Mouse (Mus musculus) liver, postnatal 0 days (tissue): Measurements from ENCODE around the gene Nubp1. TPM values are rescaled to one million over a fixed set of nuclear protein-coding genes. Genes with fewer than 3 reads are reported as not detected.

Source experiments
- ATAC-seq: fragments of 200-750 bp; cut with Nextera tagmentation; 2 replicates; pipeline ENCODE4 v1.8.0; 2017; ENCODE audit warnings: mild to moderate bottlenecking, moderate library complexity
- DNase-seq: peaks from one replicate; pipeline ENCODE4 v3.0.0-alpha.2; 2016
- H3K27ac ChIP-seq: fragments of 300-500 bp; sonication (generic); 2 replicates; pipeline ENCODE4 v1.5.1; 2014; ENCODE audit warnings: antibody characterized with exemption, moderate library complexity, mild to moderate bottlenecking, low read depth
- H3K27me3 ChIP-seq: fragments of 300-500 bp; sonication (generic); 2 replicates; pipeline ENCODE4 v1.6.1; 2014; ENCODE audit warnings: low read length, control low read depth, mixed read lengths; ENCODE audit not compliant: insufficient read depth
- H3K36me3 ChIP-seq: fragments of 300-500 bp; sonication (generic); replicated peaks from 2 replicates; pipeline ENCODE4 v1.6.1; 2014; ENCODE audit warnings: mild to moderate bottlenecking, control low read depth, low read length, moderate library complexity, mixed read lengths; ENCODE audit not compliant: insufficient read depth
- H3K4me1 ChIP-seq: fragments of 300-500 bp; sonication (generic); 2 replicates; pipeline ENCODE4 v1.6.1; 2014; ENCODE audit warnings: antibody characterized with exemption, mild to moderate bottlenecking, control low read depth; ENCODE audit not compliant: insufficient read depth
- H3K4me2 ChIP-seq: fragments of 300-500 bp; sonication (generic); 2 replicates; pipeline ENCODE4 v1.6.1; 2014; ENCODE audit warnings: low read depth, mild to moderate bottlenecking, low read length, moderate library complexity, mixed read lengths
- H3K4me3 ChIP-seq: fragments of 300-500 bp; sonication (generic); 2 replicates; pipeline ENCODE4 v1.5.1; 2014; ENCODE audit warnings: low read depth, low read length
- H3K9ac ChIP-seq: fragments of 300-500 bp; sonication (generic); replicated peaks from 2 replicates; pipeline ENCODE4 v1.6.1; 2014; ENCODE audit warnings: mild to moderate bottlenecking, moderate library complexity
- H3K9me3 ChIP-seq: fragments of 300-500 bp; sonication (generic); 2 replicates; pipeline ENCODE4 v1.6.1; 2016; ENCODE audit warnings: mild to moderate bottlenecking, control low read depth, low read length, mixed read lengths
- CTCF ChIP-seq: sonication (generic); IDR thresholded peaks from 2 replicates; pipeline ENCODE4 v1.5.1; 2016; ENCODE audit warnings: antibody characterized with exemption, low read depth
- EP300 ChIP-seq: IDR thresholded peaks from 2 replicates; pipeline ENCODE4 v1.6.1; 2016; ENCODE audit warnings: antibody characterized with exemption, low read depth, mild to moderate bottlenecking
- WGBS: fragments of 180-500 bp; shearing (Covaris S2); extraction: QIAGEN DNeasy Blood & Tissue Kit; methylation state at CpG from one replicate; pipeline ENCODE4 v1.1.7; 2014; ENCODE audit not compliant: insufficient replicate concordance; 5-methylcytosine and 5-hydroxymethylcytosine counted together
- polyA plus RNA-seq: library from polyadenylated mRNA; unstranded; fragments of >200 nt; fragmentation: Nextera tagmentation; extraction: Ambion mirVana; gene quantifications from 2 replicates; pipeline ENCODE4 v1.2.1, GENCODE M21; 2015

Gene Nubp1
- polyA plus RNA-seq, 1 experiment from 2014 or later = 24.3 TPM

GRCm38 (mm10) chr16:10399160-10399559 lies 12.6 kb upstream of the Nubp1 start:
- H3K9ac ChIP-seq = no peak overlapping the region
- WGBS = 35% methylated on average over 7 of the region's 7 CpGs
- H3K4me2 ChIP-seq = no peak overlapping the region
- no peak overlapping the region for H3K27ac ChIP-seq
- H3K4me1 ChIP-seq = no peaks in the 10 kb centered on the region; the same call in 1 of the 2 replicates
- no peak for ATAC-seq
- no peaks in the 10 kb centered on the region for H3K36me3 ChIP-seq
- TF ChIP-seq EP300 (no peak), CTCF (peak; percentile 95)
- no peaks in the 10 kb centered on the region for H3K9me3 ChIP-seq
- peaks cover 6% of the 10 kb centered on the region; the same call in 1 of the 2 replicates for H3K27me3 ChIP-seq
- DNase-seq = peak; percentile 85
- no peak overlapping the region for H3K4me3 ChIP-seq

- Histone ChIP-seq H3K4me2 (no peak overlapping the region), H3K9ac (no peak overlapping the region), H3K27me3 (no peaks in the 10 kb centered on the region), H3K9me3 (no peaks in the 10 kb centered on the region), H3K27ac (no peak overlapping the region), H3K4me1 (peaks cover 9% of the 10 kb centered on the region; the same call in 1 of the 2 replicates), H3K36me3 (peaks cover 47% of the 10 kb centered on the region), H3K4me3 (no peak overlapping the region)
- peak; percentile 49 for DNase-seq
- no peak for ATAC-seq
- WGBS = 69% methylated on average over 6 of the region's 6 CpGs
- TF ChIP-seq EP300 = no peak
- TF ChIP-seq CTCF = peak; percentile 74
Observed at GRCm38 (mm10) chr16:10415976-10416375, 4.2 kb downstream of the Nubp1 start.

- Histone ChIP-seq H3K4me1 (peaks cover 5% of the 10 kb centered on the region; the same call in 1 of the 2 replicates), H3K9me3 (no peaks in the 10 kb centered on the region), H3K27ac (no peak overlapping the region), H3K36me3 (peaks cover 56% of the 10 kb centered on the region), H3K4me3 (no peak overlapping the region), H3K4me2 (no peak overlapping the region), H3K27me3 (no peaks in the 10 kb centered on the region), H3K9ac (no peak overlapping the region)
- TF ChIP-seq EP300 (no peak), CTCF (peak; percentile 66)
- 87% methylated on average over 4 of the region's 4 CpGs for WGBS
- DNase-seq (no peak), ATAC-seq (no peak)
Observed at GRCm38 (mm10) chr16:10416866-10417265, 5.1 kb downstream of the Nubp1 start.

- 81% methylated on average over 9 of the region's 9 CpGs for WGBS
- Histone ChIP-seq H3K27me3 (no peaks in the 10 kb centered on the region), H3K9me3 (no peaks in the 10 kb centered on the region), H3K4me1 (no peaks in the 10 kb centered on the region; the same call in 1 of the 2 replicates), H3K27ac (no peak overlapping the region), H3K4me2 (no peak overlapping the region), H3K9ac (no peak overlapping the region), H3K4me3 (no peak overlapping the region), H3K36me3 (peaks cover 61% of the 10 kb centered on the region)
- TF ChIP-seq EP300 = no peak
- TF ChIP-seq CTCF = no peak
- DNase-seq (no peak), ATAC-seq (no peak)
Observed at GRCm38 (mm10) chr16:10417723-10418259, 6.0 kb downstream of the Nubp1 start.

- H3K9me3 ChIP-seq = no peaks in the 10 kb centered on the region
- no peaks in the 10 kb centered on the region for H3K27me3 ChIP-seq
- no peak overlapping the region for H3K4me3 ChIP-seq
- no peak overlapping the region for H3K9ac ChIP-seq
- no peak overlapping the region for H3K4me2 ChIP-seq
- H3K36me3 ChIP-seq = peaks cover 61% of the 10 kb centered on the region
- DNase-seq = no peak
- ATAC-seq = no peak
- H3K27ac ChIP-seq = no peak overlapping the region
- H3K4me1 ChIP-seq = no peaks in the 10 kb centered on the region
- 88% methylated on average over 9 of the region's 9 CpGs for WGBS
- TF ChIP-seq CTCF (no peak), EP300 (no peak)
Observed at GRCm38 (mm10) chr16:10420447-10421054, 8.8 kb downstream of the Nubp1 start.

GRCm38 (mm10) chr16:10431911-10432310 lies 20.2 kb downstream of the Nubp1 start:
- no peak for DNase-seq
- TF ChIP-seq EP300 (no peak), CTCF (no peak)
- Histone ChIP-seq H3K4me2 (no peak overlapping the region), H3K27me3 (no peaks in the 10 kb centered on the region), H3K9ac (no peak overlapping the region), H3K4me1 (0 out of 2 replicates have a peak, but pooled peaks cover 5% of the 10 kb centered on the region), H3K9me3 (no peaks in the 10 kb centered on the region), H3K4me3 (no peak overlapping the region), H3K36me3 (no peaks in the 10 kb centered on the region), H3K27ac (no peak overlapping the region)
- ATAC-seq = no peak
- WGBS = 55% methylated on average over 1 of the region's 1 CpGs

- WGBS = 69% methylated on average over 4 of the region's 4 CpGs
- Histone ChIP-seq H3K27me3 (no peaks in the 10 kb centered on the region), H3K27ac (no peak overlapping the region), H3K9me3 (no peaks in the 10 kb centered on the region), H3K4me1 (0 out of 2 replicates have a peak, but pooled peaks cover 5% of the 10 kb centered on the region), H3K4me2 (no peak overlapping the region), H3K9ac (no peak overlapping the region), H3K4me3 (no peak overlapping the region), H3K36me3 (no peaks in the 10 kb centered on the region)
- no peak for TF ChIP-seq EP300
- no peak for TF ChIP-seq CTCF
- no peak for ATAC-seq
- no peak for DNase-seq
Observed at GRCm38 (mm10) chr16:10432387-10432786, 20.6 kb downstream of the Nubp1 start.
